Mouse (Mus musculus) E14TG2a.4 (cell line): ENCODE results near the gene Utf1.
A peak's percentile ranks its signal among the peaks of the same experiment; 100 is the strongest.

ENCODE experiments used
- H3K27me3 ChIP-seq: 2 replicates; pipeline ENCODE4 v1.6.1; 2014; ENCODE audit warnings: low read length, control low read depth; ENCODE audit not compliant: insufficient read depth
- H3K36me3 ChIP-seq: 2 replicates; pipeline ENCODE4 v1.6.1; 2014; ENCODE audit warnings: low read length, control low read depth; ENCODE audit not compliant: insufficient read depth
- H3K4me1 ChIP-seq: replicated peaks from 2 replicates; pipeline ENCODE4 v1.6.1; 2014; ENCODE audit warnings: low read depth, low read length, control low read depth
- H3K4me3 ChIP-seq: replicated peaks from 2 replicates; pipeline ENCODE4 v1.5.1; 2014; ENCODE audit warnings: mild to moderate bottlenecking, low read length
- H3K9me3 ChIP-seq: 2 replicates; pipeline ENCODE4 v1.6.1; 2014; ENCODE audit warnings: low read length, control low read depth
- CTCF ChIP-seq: conservative IDR thresholded peaks from 2 replicates; pipeline ENCODE4 v1.5.1; 2014; ENCODE audit warnings: low read length
- NANOG ChIP-seq: IDR thresholded peaks from 2 replicates; pipeline ENCODE4 v1.6.1; 2014; ENCODE audit warnings: borderline replicate concordance, low read length, mixed read lengths
- POU5F1 ChIP-seq: IDR thresholded peaks from 2 replicates; pipeline ENCODE4 v1.6.1; 2014; ENCODE audit warnings: low read length, borderline replicate concordance

The Utf1 gene

DNA sequence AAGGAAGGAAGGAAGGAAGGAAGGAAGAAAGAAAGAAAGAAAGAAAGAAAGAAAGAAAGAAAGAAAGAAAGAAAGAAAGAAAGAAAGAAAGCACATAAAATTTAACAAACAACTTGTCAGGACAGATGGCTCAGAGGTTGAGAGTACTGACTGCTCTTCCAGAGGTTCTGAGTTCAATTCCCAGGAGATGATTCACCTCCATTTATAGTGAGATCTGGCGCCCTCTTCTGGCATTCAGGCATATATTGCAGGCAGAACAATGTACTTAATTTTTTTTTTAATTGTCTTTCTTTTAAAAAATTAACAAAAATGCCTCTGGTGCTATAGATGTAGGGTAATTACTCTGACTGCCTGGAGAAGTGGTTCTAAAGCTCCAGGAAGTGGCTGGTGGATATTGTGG is 27.2 kb upstream of the Utf1 start:
- H3K9me3 ChIP-seq = no peaks in the 10 kb centered on the region
- peaks cover 56% of the 10 kb centered on the region for H3K27me3 ChIP-seq
- peaks cover 10% of the 10 kb centered on the region; the same call in 1 of the 2 replicates for H3K36me3 ChIP-seq
- no peak overlapping the region for H3K4me3 ChIP-seq
- TF ChIP-seq CTCF (no peak), NANOG (no peak), POU5F1 (no peak)
- peaks cover 35% of the 10 kb centered on the region for H3K4me1 ChIP-seq

DNA sequence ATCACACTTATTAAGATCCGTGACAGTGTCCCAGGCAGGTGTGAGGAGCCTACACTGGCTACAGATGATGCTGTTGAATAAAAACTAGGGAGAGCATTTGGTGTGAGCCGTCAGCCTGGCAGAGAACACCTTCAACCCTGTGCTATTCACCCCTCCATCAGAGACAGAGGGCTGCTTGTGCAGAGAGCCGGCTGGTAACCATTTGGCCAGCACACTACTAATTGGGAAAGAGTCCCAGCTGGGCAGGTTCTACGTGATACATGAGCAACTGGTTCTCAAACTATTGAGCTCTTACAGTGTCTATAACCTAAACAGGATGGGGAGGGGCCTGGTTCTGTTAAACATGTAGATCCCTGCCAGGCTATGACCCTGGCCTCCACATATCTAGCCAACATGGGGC is 25.3 kb upstream of the Utf1 start:
- Histone ChIP-seq H3K4me1 (peaks cover 35% of the 10 kb centered on the region), H3K27me3 (peaks cover 44% of the 10 kb centered on the region), H3K9me3 (no peaks in the 10 kb centered on the region), H3K4me3 (no peak overlapping the region), H3K36me3 (peaks cover 12% of the 10 kb centered on the region)
- TF ChIP-seq POU5F1 (no peak), CTCF (no peak)

GRCm38 (mm10) chr7:139930732-139931131 is 12.9 kb upstream of the Utf1 start:
- TF ChIP-seq CTCF (peak; percentile 91), NANOG (no peak), POU5F1 (no peak)
- Histone ChIP-seq H3K4me1 (peaks cover 17% of the 10 kb centered on the region), H3K27me3 (peaks cover 4% of the 10 kb centered on the region; the same call in 1 of the 2 replicates), H3K4me3 (peak overlapping the region; percentile 23; the same call in 1 of the 2 replicates), H3K9me3 (no peaks in the 10 kb centered on the region), H3K36me3 (peaks cover 28% of the 10 kb centered on the region)

DNA sequence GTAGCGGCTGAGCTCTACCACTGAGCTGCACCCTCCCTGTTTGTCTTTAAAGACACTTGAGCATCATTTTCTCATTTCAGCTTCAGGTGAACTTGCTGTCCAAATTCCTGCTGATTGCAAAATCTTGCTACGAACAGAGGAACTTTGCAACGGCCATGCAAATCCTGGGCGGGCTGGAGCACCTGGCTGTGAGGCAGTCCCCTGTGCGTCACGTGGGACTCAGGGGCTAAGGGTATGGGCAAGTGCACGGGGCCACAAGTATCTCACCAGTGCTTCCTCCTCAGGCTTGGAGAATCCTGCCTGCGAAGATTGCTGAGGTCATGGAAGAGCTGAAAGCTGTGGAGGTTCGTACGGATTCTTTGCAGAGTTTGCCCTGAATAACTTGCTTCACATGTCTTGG is 6.9 kb upstream of the Utf1 start:
- Histone ChIP-seq H3K36me3 (peaks cover 16% of the 10 kb centered on the region), H3K9me3 (no peaks in the 10 kb centered on the region), H3K27me3 (peaks cover 2% of the 10 kb centered on the region; the same call in 1 of the 2 replicates), H3K4me1 (peaks cover 59% of the 10 kb centered on the region), H3K4me3 (peak overlapping the region; percentile 49)
- TF ChIP-seq CTCF (no peak), NANOG (no peak), POU5F1 (no peak)

DNA sequence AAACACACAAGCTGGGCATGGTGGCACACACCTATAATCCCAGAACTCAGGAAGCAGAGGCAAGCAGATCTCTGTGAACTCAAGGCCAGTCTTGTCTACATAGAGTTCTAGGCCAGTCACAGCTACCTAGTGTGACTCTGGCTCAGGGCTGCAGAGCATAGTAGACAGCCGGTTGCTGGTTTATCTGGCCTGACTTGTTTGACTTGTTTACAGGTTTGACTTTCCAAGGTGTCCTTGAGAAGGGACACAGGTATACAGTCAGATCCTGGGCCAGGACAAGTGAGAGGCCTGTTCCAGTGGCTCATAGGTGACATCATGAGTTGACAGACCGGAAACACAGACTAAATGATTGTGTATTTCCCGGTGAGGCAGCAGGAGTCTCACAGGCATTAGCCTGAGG is 6.5 kb upstream of the Utf1 start:
- peak overlapping the region; percentile 49; the same call in 1 of the 2 replicates for H3K4me3 ChIP-seq
- peaks cover 15% of the 10 kb centered on the region for H3K36me3 ChIP-seq
- H3K9me3 ChIP-seq = no peaks in the 10 kb centered on the region
- no peaks in the 10 kb centered on the region for H3K27me3 ChIP-seq
- no peak for TF ChIP-seq NANOG
- TF ChIP-seq CTCF = no peak
- TF ChIP-seq POU5F1 = no peak
- H3K4me1 ChIP-seq = peaks cover 64% of the 10 kb centered on the region

GRCm38 (mm10) chr7:139937810-139938209 is 5.8 kb upstream of the Utf1 start:
- Histone ChIP-seq H3K36me3 (peaks cover 8% of the 10 kb centered on the region), H3K9me3 (no peaks in the 10 kb centered on the region), H3K27me3 (no peaks in the 10 kb centered on the region), H3K4me1 (peaks cover 70% of the 10 kb centered on the region), H3K4me3 (peak overlapping the region; percentile 49)
- TF ChIP-seq CTCF = no peak
- no peak for TF ChIP-seq POU5F1
- TF ChIP-seq NANOG = no peak

DNA sequence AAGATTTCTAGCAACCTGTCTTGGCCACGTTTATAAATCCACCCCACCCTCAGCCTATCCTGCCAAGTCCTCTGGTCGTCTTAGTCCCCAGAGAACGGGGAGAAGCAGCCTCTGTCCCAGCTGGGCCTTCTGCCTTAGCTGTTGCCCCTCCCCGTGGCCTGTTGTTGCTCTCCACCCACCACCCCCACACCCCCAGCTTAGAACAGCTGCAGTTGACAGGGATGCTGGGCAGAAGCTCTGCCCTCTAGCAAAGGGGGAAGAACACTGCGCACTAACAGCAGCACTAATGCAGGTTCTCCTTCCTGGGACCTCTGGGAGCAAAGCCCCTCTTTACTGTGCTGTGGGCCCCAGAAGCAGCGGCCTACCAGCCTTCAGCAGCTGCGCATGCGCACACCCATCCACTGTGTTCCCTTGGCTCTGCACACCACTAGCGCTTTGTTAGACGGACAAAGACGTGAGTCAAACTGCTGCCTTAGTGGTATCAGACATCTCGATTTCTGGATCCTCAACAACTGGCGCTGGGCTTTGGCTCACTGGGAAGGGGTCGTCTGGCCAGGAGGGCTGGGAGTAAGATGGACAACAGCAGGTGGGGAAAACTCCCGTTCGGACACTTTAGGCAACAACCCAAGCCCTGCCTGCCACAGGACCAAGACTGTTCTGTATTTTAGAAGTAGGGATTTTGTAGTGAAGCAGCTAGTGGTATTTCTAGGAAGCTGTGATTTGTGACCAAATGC is 2.9 kb upstream of the Utf1 start:
- Histone ChIP-seq H3K4me1 (peaks cover 75% of the 10 kb centered on the region), H3K36me3 (peaks cover 13% of the 10 kb centered on the region), H3K4me3 (peak overlapping the region; percentile 48), H3K27me3 (no peaks in the 10 kb centered on the region), H3K9me3 (no peaks in the 10 kb centered on the region)
- TF ChIP-seq POU5F1 (no peak), CTCF (no peak), NANOG (no peak)

- H3K4me3 ChIP-seq = peak overlapping the region; percentile 97
- no peaks in the 10 kb centered on the region for H3K9me3 ChIP-seq
- TF ChIP-seq POU5F1 = no peak
- no peak for TF ChIP-seq NANOG
- TF ChIP-seq CTCF = no peak
- H3K27me3 ChIP-seq = no peaks in the 10 kb centered on the region
- peaks cover 67% of the 10 kb centered on the region for H3K4me1 ChIP-seq
- peaks cover 48% of the 10 kb centered on the region for H3K36me3 ChIP-seq
Measured at GRCm38 (mm10) chr7:139944291-139945240, 977 bp downstream of the Utf1 start.

- Histone ChIP-seq H3K4me1 (peaks cover 66% of the 10 kb centered on the region), H3K27me3 (no peaks in the 10 kb centered on the region), H3K36me3 (peaks cover 48% of the 10 kb centered on the region), H3K4me3 (peak overlapping the region; percentile 97), H3K9me3 (no peaks in the 10 kb centered on the region)
- TF ChIP-seq CTCF (no peak), NANOG (peak; percentile 68), POU5F1 (peak; percentile 95)
Measured at GRCm38 (mm10) chr7:139945516-139945915, 1.9 kb downstream of the Utf1 start.
